Mouse (Mus musculus) frontal cortex, postnatal 10 days (tissue): ENCODE measurements at regions not wholly inside any gene's neighbourhood (a gene's known extent, or its start where the extent isn't known, plus 50 kb on each side); places are given as distances from the start of the nearest gene placed in this dataset.
A peak's percentile ranks its signal among the peaks of the same experiment; 100 is the strongest.

Source experiments
- DNase-seq, 2 experiments: peaks; one replicate each; pipeline ENCODE4 v3.0.0; 2022; ENCODE audit warnings: low spot score in 2 of 2, mixed read lengths in 1 of 2

GRCm38 (mm10) chr10:8667244-8667643 lies 148.6 kb upstream of the Ust start:
- DNase-seq = no peak

- DNase-seq = no peak
These were observed 140.3 kb upstream of the Ust start for GRCm38 (mm10) chr10:8658934-8659294.

GRCm38 (mm10) chr10:8658024-8658933 lies 139.7 kb upstream of the Ust start:
- no peak for DNase-seq

GRCm38 (mm10) chr10:8657176-8658023 lies 138.8 kb upstream of the Ust start:
- no peak for DNase-seq

GRCm38 (mm10) chr10:8653651-8654050 lies 135.0 kb upstream of the Ust start:
- DNase-seq = peak in 1 of 2 experiments; percentile 5

GRCm38 (mm10) chr10:8642266-8642665 lies 123.6 kb upstream of the Ust start:
- DNase-seq = no peak

- no peak for DNase-seq
These were observed 105.7 kb upstream of the Ust start for GRCm38 (mm10) chr10:8624229-8624911.

- no peak for DNase-seq
These were observed 100.1 kb upstream of the Ust start for GRCm38 (mm10) chr10:8618676-8619075.

- no peak for DNase-seq
These were observed 96.9 kb upstream of the Ust start for GRCm38 (mm10) chr10:8615452-8616025.

- no peak for DNase-seq
These were observed 71.4 kb upstream of the Ust start for GRCm38 (mm10) chr10:8589871-8590533.

GRCm38 (mm10) chr10:8589106-8589505 lies 70.5 kb upstream of the Ust start:
- DNase-seq = no peak

GRCm38 (mm10) chr10:8584389-8584908 lies 65.8 kb upstream of the Ust start:
- no peak for DNase-seq

- no peak for DNase-seq
These were observed 65.1 kb upstream of the Ust start for GRCm38 (mm10) chr10:8583552-8584388.

- no peak for DNase-seq
These were observed 61.7 kb upstream of the Ust start for GRCm38 (mm10) chr10:8580298-8580697.

GRCm38 (mm10) chr10:8577642-8578356 lies 59.2 kb upstream of the Ust start:
- DNase-seq = no peak
